Mouse (Mus musculus): Measurements from ENCODE around the gene Ripply2. TPM values are rescaled to one million over a fixed set of nuclear protein-coding genes. Genes with fewer than 3 reads are reported as not detected.

The Ripply2 gene
- polyA plus RNA-seq, 1 experiment = not detected

- H3K4me3 ChIP-seq (ENCODE audit: insufficient read depth, low read length) = no peak overlapping the region
- no peak overlapping the region for H3K27ac ChIP-seq (ENCODE audit: insufficient read depth, low read length)
- no peaks in the 10 kb centered on the region for H3K4me1 ChIP-seq (ENCODE audit: control insufficient read depth, insufficient read depth, low read length)
- TF ChIP-seq POLR2A (IDR thresholded peaks at IDR 0.05; ENCODE audit: low read depth, low read length) (no peak), CTCF (IDR thresholded peaks at IDR 0.05; ENCODE audit: borderline replicate concordance, insufficient read depth, low read length) (no peak)
Observed at GRCm38 (mm10) chr9:87015938-87016294, 579 bp downstream of the Ripply2 start.

DNA sequence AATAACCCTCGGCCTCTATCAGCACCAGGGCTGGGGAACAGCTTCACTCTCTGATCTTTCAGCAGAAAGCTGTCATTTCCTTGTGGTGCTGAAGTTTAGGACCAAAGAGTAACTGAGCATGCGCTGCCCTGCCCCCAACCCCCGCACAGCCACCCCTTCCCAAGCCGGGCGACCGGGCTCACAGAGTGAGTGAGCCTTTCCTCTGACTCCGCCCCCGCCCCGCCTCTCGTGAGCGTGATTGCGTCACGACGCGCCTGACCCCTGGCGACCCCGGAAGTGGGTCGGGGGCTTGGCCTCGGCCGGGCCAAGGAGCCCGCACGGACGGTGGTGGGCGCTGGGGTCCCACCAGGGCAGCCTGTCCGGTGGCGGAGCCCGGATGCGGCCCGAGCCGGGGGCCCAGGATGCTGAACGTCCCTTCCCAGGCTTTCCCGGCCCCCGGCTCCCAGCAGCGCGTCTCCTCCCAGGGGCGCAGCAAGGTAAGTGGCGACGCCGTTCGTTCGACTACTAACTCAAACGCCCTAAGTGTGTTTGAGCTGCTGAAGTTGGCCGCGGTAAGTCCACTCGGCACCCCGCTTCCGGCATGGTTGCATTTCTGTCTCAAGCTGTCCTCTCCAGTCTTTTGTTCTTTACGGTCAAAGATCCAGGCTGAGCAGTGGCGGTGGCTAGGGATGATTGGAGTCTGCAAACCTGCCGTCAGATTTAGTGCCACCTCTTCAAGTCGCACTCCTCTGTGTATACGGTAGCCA is 6.6 kb downstream of the Ripply2 start, which contains the start of gene Cyb5r4:
Gene Cyb5r4, plus strand, starts transcription at position 237 of the 746 bp plus-strand sequence.
- TF ChIP-seq CTCF (IDR thresholded peaks at IDR 0.05; ENCODE audit: borderline replicate concordance, insufficient read depth, low read length) (no peak), POLR2A (IDR thresholded peaks at IDR 0.05; ENCODE audit: low read depth, low read length) (peak; percentile 72)

DNA sequence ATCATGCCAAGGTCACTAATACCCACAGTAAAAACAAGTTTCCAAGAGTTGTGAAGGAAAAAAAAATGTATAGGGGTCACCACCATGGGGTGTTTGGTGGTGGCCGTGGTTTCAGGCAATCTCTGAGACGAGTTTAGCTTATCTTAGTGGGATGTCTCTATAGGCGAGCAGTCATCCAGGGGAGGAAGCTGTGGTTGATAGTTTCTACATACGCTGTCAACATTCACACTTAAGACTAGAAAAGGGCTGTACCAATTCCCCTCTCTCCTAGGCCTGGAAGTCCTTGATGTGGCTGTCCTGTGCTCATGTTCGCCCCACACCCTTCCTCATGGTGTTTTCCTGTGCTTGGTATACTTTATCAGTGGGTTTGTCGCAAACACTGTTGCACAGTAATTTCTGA is 10.4 kb downstream of the Ripply2 start:
- TF ChIP-seq CTCF (IDR thresholded peaks at IDR 0.05; ENCODE audit: borderline replicate concordance, insufficient read depth, low read length) = no peak
- no peak for TF ChIP-seq POLR2A (IDR thresholded peaks at IDR 0.05; ENCODE audit: low read depth, low read length)
- Histone ChIP-seq H3K4me3 (ENCODE audit: insufficient read depth, low read length) (no peak overlapping the region), H3K27ac (ENCODE audit: insufficient read depth, low read length) (no peak overlapping the region), H3K4me1 (ENCODE audit: control insufficient read depth, insufficient read depth, low read length) (peaks cover 6% of the 10 kb centered on the region; the same call in 1 of the 2 replicates)

More for the DNA sequence above, 6.6 kb downstream of the Ripply2 start, which contains the start of gene Cyb5r4:
- peaks cover 4% of the 10 kb centered on the region; the same call in 1 of the 2 replicates for H3K4me1 ChIP-seq (ENCODE audit: control insufficient read depth, insufficient read depth, low read length)
- H3K27ac ChIP-seq (ENCODE audit: insufficient read depth, low read length) = no peak within 1 kb of the TSS
- peak within 1 kb of the TSS; percentile 69 for H3K4me3 ChIP-seq (ENCODE audit: insufficient read depth, low read length)

- no peak for TF ChIP-seq CTCF (IDR thresholded peaks at IDR 0.05; ENCODE audit: borderline replicate concordance, insufficient read depth, low read length)
- TF ChIP-seq POLR2A (IDR thresholded peaks at IDR 0.05; ENCODE audit: low read depth, low read length) = no peak
Observed at GRCm38 (mm10) chr9:87027423-87028084, 12.2 kb downstream of the Ripply2 start.

GRCm38 (mm10) chr9:87032196-87032595 is 16.9 kb downstream of the Ripply2 start:
- Histone ChIP-seq H3K4me3 (ENCODE audit: insufficient read depth, low read length) (no peak overlapping the region), H3K4me1 (ENCODE audit: control insufficient read depth, insufficient read depth, low read length) (peaks cover 4% of the 10 kb centered on the region), H3K27ac (ENCODE audit: insufficient read depth, low read length) (no peak overlapping the region)
- no peak for TF ChIP-seq CTCF (IDR thresholded peaks at IDR 0.05; ENCODE audit: borderline replicate concordance, insufficient read depth, low read length)

More at GRCm38 (mm10) chr9:87027423-87028084, 12.2 kb downstream of the Ripply2 start:
- H3K4me3 ChIP-seq (ENCODE audit: insufficient read depth, low read length) = no peak overlapping the region
- peaks cover 8% of the 10 kb centered on the region; the same call in 1 of the 2 replicates for H3K4me1 ChIP-seq (ENCODE audit: control insufficient read depth, insufficient read depth, low read length)
- H3K27ac ChIP-seq (ENCODE audit: insufficient read depth, low read length) = no peak overlapping the region

DNA sequence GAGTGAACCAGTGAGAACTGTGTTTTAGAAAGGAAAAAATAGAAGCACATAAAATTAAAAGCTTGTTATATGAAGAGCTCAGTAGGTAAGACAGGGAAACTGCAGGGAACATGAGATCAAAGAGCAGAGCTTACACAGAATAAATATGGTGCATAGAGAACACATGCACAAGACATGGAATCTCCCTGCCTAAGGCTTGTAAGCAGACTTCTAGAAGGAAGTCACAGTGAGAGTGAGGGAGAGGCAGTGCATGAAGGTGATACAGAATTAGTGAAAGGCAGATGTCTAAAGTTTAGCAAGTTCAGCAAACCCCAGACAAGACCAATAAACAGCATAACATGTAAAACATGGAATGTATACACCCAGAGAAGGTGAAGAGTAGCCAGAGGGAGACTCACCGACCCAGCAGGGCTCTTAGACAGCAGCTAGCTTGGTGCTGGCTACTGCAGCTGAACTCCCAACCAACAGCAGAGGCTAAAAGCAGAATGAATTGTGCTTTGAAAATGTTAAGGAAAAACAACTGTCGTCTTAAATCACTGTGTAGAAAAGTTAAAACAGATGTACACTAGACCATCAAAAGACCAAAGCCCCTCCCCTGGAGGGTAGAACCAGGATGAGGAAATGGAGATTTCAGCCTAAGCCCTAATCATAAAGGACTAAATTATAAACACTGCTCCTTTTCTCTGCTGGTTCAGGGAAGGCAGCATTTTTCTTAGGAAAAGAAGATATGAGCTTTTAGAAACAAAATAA is 19.7 kb downstream of the Ripply2 start:
- H3K27ac ChIP-seq (ENCODE audit: insufficient read depth, low read length) = no peak overlapping the region
- TF ChIP-seq POLR2A (IDR thresholded peaks at IDR 0.05; ENCODE audit: low read depth, low read length) = no peak
- no peak for TF ChIP-seq CTCF (IDR thresholded peaks at IDR 0.05; ENCODE audit: borderline replicate concordance, insufficient read depth, low read length)
- peaks cover 4% of the 10 kb centered on the region for H3K4me1 ChIP-seq (ENCODE audit: control insufficient read depth, insufficient read depth, low read length)

GRCm38 (mm10) chr9:87049425-87049824 is 34.1 kb downstream of the Ripply2 start:
- no peaks in the 10 kb centered on the region for H3K4me1 ChIP-seq (ENCODE audit: control insufficient read depth, insufficient read depth, low read length)
- H3K4me3 ChIP-seq (ENCODE audit: insufficient read depth, low read length) = no peak overlapping the region
- TF ChIP-seq CTCF (IDR thresholded peaks at IDR 0.05; ENCODE audit: borderline replicate concordance, insufficient read depth, low read length) (no peak), POLR2A (IDR thresholded peaks at IDR 0.05; ENCODE audit: low read depth, low read length) (no peak)
- no peak overlapping the region for H3K27ac ChIP-seq (ENCODE audit: insufficient read depth, low read length)

More for the DNA sequence above, 19.7 kb downstream of the Ripply2 start:
- no peak overlapping the region for H3K4me3 ChIP-seq (ENCODE audit: insufficient read depth, low read length)

DNA sequence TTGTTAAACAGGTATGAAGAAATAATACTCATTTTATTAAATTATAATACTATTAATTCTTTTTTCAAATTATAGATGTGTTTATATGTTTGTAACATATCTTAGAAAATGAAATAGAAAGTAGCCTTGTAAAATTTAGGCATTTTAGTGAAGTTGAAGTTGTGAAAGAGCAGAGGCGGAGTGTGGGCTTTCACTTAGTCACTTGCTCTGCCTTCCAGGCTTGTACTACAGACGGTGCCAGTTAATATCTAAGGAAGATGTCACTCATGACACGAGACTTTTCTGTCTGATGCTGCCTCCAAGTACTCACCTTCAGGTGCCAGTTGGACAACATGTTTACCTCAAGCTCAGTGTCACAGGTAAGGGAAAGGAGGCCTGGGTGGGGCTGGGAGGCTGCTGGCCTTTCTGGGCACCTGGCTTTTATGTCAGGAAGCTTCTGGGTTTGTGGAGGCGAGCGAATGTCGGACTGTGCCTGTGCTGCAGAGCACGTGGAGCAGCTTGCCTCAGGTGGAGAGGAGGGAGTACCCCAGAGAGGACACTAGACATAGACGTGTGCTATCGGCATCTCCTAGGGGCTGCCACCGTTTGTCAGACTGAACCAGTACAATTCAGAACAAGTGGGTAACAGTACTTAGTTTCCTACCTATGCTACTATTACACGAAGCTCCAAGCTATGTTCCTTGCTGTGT is 40.4 kb downstream of the Ripply2 start:
- no peak overlapping the region for H3K4me3 ChIP-seq (ENCODE audit: insufficient read depth, low read length)
- H3K4me1 ChIP-seq (ENCODE audit: control insufficient read depth, insufficient read depth, low read length) = no peaks in the 10 kb centered on the region
- no peak overlapping the region for H3K27ac ChIP-seq (ENCODE audit: insufficient read depth, low read length)
- no peak for TF ChIP-seq CTCF (IDR thresholded peaks at IDR 0.05; ENCODE audit: borderline replicate concordance, insufficient read depth, low read length)

DNA sequence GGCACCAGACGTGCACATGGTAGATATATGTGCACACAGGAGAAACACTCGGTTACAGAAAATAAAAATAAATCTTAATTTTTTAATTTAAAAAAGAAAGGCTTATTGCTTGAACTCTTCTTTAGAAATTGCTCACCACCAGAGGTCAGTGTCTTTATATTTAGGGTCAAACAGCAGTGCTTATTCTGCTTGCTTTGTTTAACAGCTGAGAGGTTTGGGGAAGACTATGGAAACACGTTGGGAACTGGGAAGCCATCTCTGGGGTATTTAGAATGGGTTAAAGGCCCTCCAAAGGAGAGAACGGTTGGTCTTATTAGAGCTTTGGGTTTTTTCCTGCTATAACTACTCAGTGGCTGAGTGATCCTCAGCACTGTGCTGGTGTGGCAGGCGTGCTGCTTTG is 47.0 kb downstream of the Ripply2 start:
- H3K4me1 ChIP-seq (ENCODE audit: control insufficient read depth, insufficient read depth, low read length) = no peaks in the 10 kb centered on the region
- no peak overlapping the region for H3K4me3 ChIP-seq (ENCODE audit: insufficient read depth, low read length)
- no peak overlapping the region for H3K27ac ChIP-seq (ENCODE audit: insufficient read depth, low read length)
- TF ChIP-seq POLR2A (IDR thresholded peaks at IDR 0.05; ENCODE audit: low read depth, low read length) (no peak), CTCF (IDR thresholded peaks at IDR 0.05; ENCODE audit: borderline replicate concordance, insufficient read depth, low read length) (no peak)
